Mouse (Mus musculus) stomach, embryonic 15.5 days (tissue): ENCODE data around the gene Ifna2. TPM values are rescaled to one million over a fixed set of nuclear protein-coding genes. Genes with fewer than 3 reads are reported as not detected.

Experiments
- ATAC-seq: fragments of 200-750 bp; cut with Nextera tagmentation; 2 replicates; pipeline ENCODE4 v1.8.0; 2017; ENCODE audit warnings: low read depth, moderate number of reproducible peaks, moderate TSS enrichment; ENCODE audit not compliant: insufficient read depth, low FRiP score
- H3K27ac ChIP-seq: fragments of 300-500 bp; sonication (generic); 2 replicates; pipeline ENCODE4 v1.5.1; 2015; ENCODE audit warnings: mild to moderate bottlenecking, inconsistent platforms
- H3K27me3 ChIP-seq: fragments of 300-500 bp; sonication (generic); replicated peaks from 2 replicates; pipeline ENCODE4 v1.6.1; 2015; ENCODE audit warnings: inconsistent platforms
- H3K36me3 ChIP-seq: fragments of 300-500 bp; sonication (generic); 2 replicates; pipeline ENCODE4 v1.6.1; 2015; ENCODE audit warnings: inconsistent platforms
- H3K4me1 ChIP-seq: fragments of 300-500 bp; sonication (generic); 2 replicates; pipeline ENCODE4 v1.6.1; 2015; ENCODE audit warnings: inconsistent platforms
- H3K4me2 ChIP-seq: fragments of 300-500 bp; sonication (generic); 2 replicates; pipeline ENCODE4 v1.6.1; 2015; ENCODE audit warnings: mild to moderate bottlenecking, inconsistent platforms
- H3K4me3 ChIP-seq: fragments of 300-500 bp; sonication (generic); replicated peaks from 2 replicates; pipeline ENCODE4 v1.5.1; 2015; ENCODE audit warnings: inconsistent platforms
- H3K9ac ChIP-seq: fragments of 300-500 bp; sonication (generic); 2 replicates; pipeline ENCODE4 v1.6.1; 2015; ENCODE audit warnings: inconsistent platforms
- H3K9me3 ChIP-seq: fragments of 300-500 bp; sonication (generic); 2 replicates; pipeline ENCODE4 v1.6.1; 2016; ENCODE audit warnings: inconsistent platforms
- WGBS: fragments of 180-500 bp; shearing (Covaris S2); methylation state at CpG from one replicate; pipeline ENCODE4 v1.1.7; 2015; 5-methylcytosine and 5-hydroxymethylcytosine counted together
- polyA plus RNA-seq: library from polyadenylated mRNA; unstranded; fragments of >200 nt; fragmentation: Nextera tagmentation; extraction: Ambion mirVana; gene quantifications from 2 replicates; pipeline ENCODE4 v1.2.1, GENCODE M21; 2015

The Ifna2 gene
- polyA plus RNA-seq, 1 experiment from 2014 or later: not detected

DNA sequence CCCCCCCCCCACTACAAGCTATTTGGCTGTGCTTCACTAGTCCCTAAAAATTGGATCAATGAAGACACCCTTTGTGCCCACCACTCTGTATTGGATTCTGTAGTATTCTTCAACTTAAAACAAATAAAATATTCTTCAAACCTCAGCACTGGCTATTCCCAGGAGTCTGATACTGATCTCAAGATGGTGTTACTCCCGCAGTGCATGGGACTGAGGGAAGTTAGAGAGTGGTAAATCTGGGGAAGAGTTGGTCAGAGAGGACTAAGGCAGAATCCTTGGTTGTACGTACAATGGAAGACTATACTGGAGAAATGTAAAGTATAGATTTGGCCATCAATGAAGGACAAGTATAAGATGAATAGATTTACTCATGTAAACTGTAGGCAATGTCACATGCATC lies 41.2 kb downstream of the Ifna2 start:
- 23% methylated on average over 2 of the region's 2 CpGs for WGBS
- no peak for ATAC-seq
- Histone ChIP-seq H3K9ac (no peak overlapping the region), H3K27me3 (no peaks in the 10 kb centered on the region), H3K27ac (no peak overlapping the region), H3K4me1 (no peaks in the 10 kb centered on the region), H3K4me3 (no peak overlapping the region), H3K4me2 (no peak overlapping the region), H3K36me3 (no peaks in the 10 kb centered on the region), H3K9me3 (no peaks in the 10 kb centered on the region)

DNA sequence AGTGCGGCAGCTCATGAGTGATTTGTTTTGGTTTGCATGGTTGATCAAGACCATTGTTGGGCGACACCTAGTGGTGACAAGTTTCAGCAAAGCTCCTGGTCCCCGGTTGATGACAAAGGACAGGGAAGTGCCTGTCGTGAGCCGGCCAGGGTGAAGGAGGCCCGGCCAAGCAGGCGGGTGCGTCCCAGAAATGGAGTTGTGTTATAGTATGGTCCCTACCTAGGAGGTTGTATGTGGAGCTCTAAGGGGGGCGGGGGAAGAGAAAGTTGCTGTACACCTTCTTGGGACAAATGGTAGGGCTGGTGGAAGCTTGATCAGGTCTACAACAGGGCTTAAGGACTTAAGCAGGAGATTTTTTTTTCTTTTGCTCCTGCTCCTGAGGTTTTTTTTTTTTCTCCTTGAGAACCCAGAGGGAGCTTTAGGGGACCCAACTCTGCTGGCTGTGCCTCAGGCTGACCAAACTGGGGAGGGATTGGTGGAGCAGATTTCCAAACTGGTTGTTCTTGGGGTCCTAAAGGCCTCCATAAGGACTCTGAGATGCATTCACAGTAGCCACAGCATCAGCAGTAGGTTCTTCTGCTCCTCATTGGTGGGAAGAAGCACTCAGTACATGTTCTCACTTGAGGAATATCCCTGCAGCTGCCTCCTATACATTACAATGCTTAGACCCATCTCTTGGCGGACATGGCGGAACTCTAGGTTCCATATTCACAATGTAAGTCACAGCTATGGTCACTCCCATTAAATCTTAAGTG lies 42.5 kb downstream of the Ifna2 start:
- H3K36me3 ChIP-seq: no peaks in the 10 kb centered on the region
- no peaks in the 10 kb centered on the region for H3K27me3 ChIP-seq
- no peak overlapping the region for H3K9ac ChIP-seq
- no peaks in the 10 kb centered on the region for H3K9me3 ChIP-seq
- peak; percentile 88 for ATAC-seq
- H3K4me3 ChIP-seq: peak overlapping the region; percentile 43
- peak overlapping the region; percentile 58 for H3K4me2 ChIP-seq
- H3K4me1 ChIP-seq: no peaks in the 10 kb centered on the region
- WGBS: 13% methylated on average over 11 of the region's 11 CpGs
- peak overlapping the region; percentile 44; the same call in 1 of the 2 replicates for H3K27ac ChIP-seq

DNA sequence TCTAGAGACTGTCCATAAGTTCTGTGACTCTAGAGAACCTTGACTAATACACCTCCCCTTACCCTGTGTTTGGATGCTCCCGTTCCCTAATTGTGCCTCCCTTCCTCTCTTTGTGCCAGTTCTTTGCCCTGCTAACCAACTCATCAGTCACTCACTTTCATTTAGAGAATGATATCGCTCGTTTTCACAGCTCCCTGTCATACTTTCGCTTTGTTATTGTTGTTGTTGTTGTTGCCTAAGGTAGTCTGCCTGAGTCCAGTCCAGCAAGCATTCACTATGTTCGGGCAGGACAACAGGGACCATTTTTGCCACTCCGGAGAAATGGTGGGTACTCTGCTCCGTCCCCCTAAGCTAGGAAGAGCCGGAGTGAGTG lies 43.0 kb downstream of the Ifna2 start:
- Histone ChIP-seq H3K27ac (no peak overlapping the region), H3K9ac (no peak overlapping the region), H3K4me1 (no peaks in the 10 kb centered on the region), H3K36me3 (no peaks in the 10 kb centered on the region), H3K9me3 (no peaks in the 10 kb centered on the region), H3K27me3 (no peaks in the 10 kb centered on the region), H3K4me3 (peak overlapping the region; percentile 43), H3K4me2 (peak overlapping the region; percentile 58)
- WGBS: 58% methylated on average over 8 of the region's 8 CpGs
- no peak for ATAC-seq

GRCm38 (mm10) chr4:88634311-88634710 lies 49.4 kb downstream of the Ifna2 start, which contains the start of gene C87499:
Gene C87499, minus strand, starts transcription at chr4:88634411.
- no peak for ATAC-seq
- no peaks in the 10 kb centered on the region for H3K27me3 ChIP-seq
- no peak within 1 kb of the TSS for H3K9ac ChIP-seq
- H3K4me2 ChIP-seq: no peak within 1 kb of the TSS
- H3K4me3 ChIP-seq: no peak within 1 kb of the TSS
- 89% methylated on average over 4 of the region's 4 CpGs for WGBS
- no peaks in the 10 kb centered on the region for H3K36me3 ChIP-seq
- H3K9me3 ChIP-seq: no peaks in the 10 kb centered on the region
- H3K4me1 ChIP-seq: no peaks in the 10 kb centered on the region
- H3K27ac ChIP-seq: no peak within 1 kb of the TSS

Other genes with a start within 250 kb of the Ifna2 start
- gene Hacd4, start 245.0 kb downstream of the Ifna2 start, polyA plus RNA-seq: 12.0 and 13.4 TPM in 2 replicates
- not detected in 2 replicates for gene Ifnb1, start 161.1 kb downstream of the Ifna2 start, polyA plus RNA-seq
- not detected in 2 replicates for gene Ifna15, start 125.7 kb downstream of the Ifna2 start, polyA plus RNA-seq
- gene Ifna14, start 112.1 kb downstream of the Ifna2 start, polyA plus RNA-seq: not detected in 2 replicates
- gene Ifna9, start 91.5 kb downstream of the Ifna2 start, polyA plus RNA-seq: not detected in 2 replicates
- gene Ifna12, start 80.5 kb downstream of the Ifna2 start, polyA plus RNA-seq: not detected in 2 replicates
- not detected in 2 replicates for gene C87499, start 49.5 kb downstream of the Ifna2 start, polyA plus RNA-seq
- not detected in 2 replicates for gene Ifna13, start 39.5 kb downstream of the Ifna2 start, polyA plus RNA-seq
- gene Ifna16, start 7.0 kb downstream of the Ifna2 start, polyA plus RNA-seq: not detected in 2 replicates
- not detected in 2 replicates for gene Ifnab, start 7.4 kb upstream of the Ifna2 start, polyA plus RNA-seq
- gene Gm26566, start 37.9 kb upstream of the Ifna2 start, polyA plus RNA-seq: 0.49 and 1.0 TPM in 2 replicates
- 87.8 and 88.8 TPM in 2 replicates for gene Klhl9, start 38.6 kb upstream of the Ifna2 start, polyA plus RNA-seq
- not detected in 2 replicates for gene Gm13271, start 71.0 kb upstream of the Ifna2 start, polyA plus RNA-seq
- 0.23 and 0.33 TPM in 2 replicates for gene Gm13283, start 76.2 kb upstream of the Ifna2 start, polyA plus RNA-seq
- gene Gm13290, start 89.9 kb upstream of the Ifna2 start, polyA plus RNA-seq: 0.30 and 0.70 TPM in 2 replicates
- not detected in 2 replicates for gene Gm13289, start 93.0 kb upstream of the Ifna2 start, polyA plus RNA-seq
- gene Gm13272, start 95.9 kb upstream of the Ifna2 start, polyA plus RNA-seq: 0.35 TPM in 1 of 2 replicates, not detected in the other
- gene Ifnz, start 98.2 kb upstream of the Ifna2 start, polyA plus RNA-seq: 0.30 and 0.41 TPM in 2 replicates
- not detected in 2 replicates for gene Gm13276, start 101.8 kb upstream of the Ifna2 start, polyA plus RNA-seq
- not detected in 2 replicates for gene Gm13277, start 104.7 kb upstream of the Ifna2 start, polyA plus RNA-seq
- not detected in 2 replicates for gene Gm13278, start 107.6 kb upstream of the Ifna2 start, polyA plus RNA-seq
- gene Gm13275, start 110.6 kb upstream of the Ifna2 start, polyA plus RNA-seq: not detected in 2 replicates
- not detected in 2 replicates for gene Gm13279, start 113.5 kb upstream of the Ifna2 start, polyA plus RNA-seq
- 0.94 and 1.3 TPM in 2 replicates for gene Gm13285, start 115.8 kb upstream of the Ifna2 start, polyA plus RNA-seq
- gene Gm13287, start 119.3 kb upstream of the Ifna2 start, polyA plus RNA-seq: 0.41 TPM in 1 of 2 replicates, not detected in the other
- not detected in 2 replicates for gene Gm13288, start 121.6 kb upstream of the Ifna2 start, polyA plus RNA-seq
- not detected in 2 replicates for gene Ifna7, start 132.3 kb upstream of the Ifna2 start, polyA plus RNA-seq
- gene Ifna11, start 136.0 kb upstream of the Ifna2 start, polyA plus RNA-seq: not detected in 2 replicates
- not detected in 2 replicates for gene Ifna6, start 143.5 kb upstream of the Ifna2 start, polyA plus RNA-seq
- not detected in 2 replicates for gene Ifna5, start 151.6 kb upstream of the Ifna2 start, polyA plus RNA-seq
- gene Ifna4, start 157.9 kb upstream of the Ifna2 start, polyA plus RNA-seq: not detected in 2 replicates
- not detected in 2 replicates for gene Ifna1, start 166.2 kb upstream of the Ifna2 start, polyA plus RNA-seq
- gene Ifne, start 196.3 kb upstream of the Ifna2 start, polyA plus RNA-seq: not detected in 2 replicates